Mouse (Mus musculus) CH12.LX (cell line): Measurements from ENCODE around the gene Sfxn1. TPM values are rescaled to one million over a fixed set of nuclear protein-coding genes. Genes with fewer than 3 reads are reported as not detected.

Source experiments
- DNase-seq: peaks from one replicate; pipeline ENCODE4 v3.0.0-alpha.2; 2013; ENCODE audit errors: extremely low read depth
- H3K27ac ChIP-seq: 2 replicates; pipeline ENCODE4 v1.5.1; 2012; ENCODE audit warnings: low read depth, mild to moderate bottlenecking, control low read depth, moderate library complexity; ENCODE audit not compliant: insufficient read depth
- H3K27me3 ChIP-seq: replicated peaks from 2 replicates; pipeline ENCODE3; 2012; ENCODE audit warnings: inconsistent platforms
- H3K36me3 ChIP-seq, 2 experiments: replicated peaks in 1 of 2; 2 replicates each; pipeline versions ENCODE3 to v1.6.1; 2012; ENCODE audit warnings: inconsistent platforms in 1 of 2, low read length in 1 of 2, mild to moderate bottlenecking in 1 of 2, mixed read lengths in 1 of 2, moderate library complexity in 1 of 2; ENCODE audit not compliant: control insufficient read depth in 1 of 2, insufficient read depth in 1 of 2
- H3K4me1 ChIP-seq, 2 experiments: 2 replicates each; pipeline ENCODE4 v1.6.1; 2012; ENCODE audit warnings: inconsistent platforms in 1 of 2, moderate library complexity in 1 of 2; ENCODE audit not compliant: insufficient read depth in 2 of 2, control insufficient read depth in 1 of 2
- H3K4me2 ChIP-seq: 2 replicates; pipeline ENCODE4 v1.6.1; 2012; ENCODE audit warnings: low read depth, mild to moderate bottlenecking, control low read depth; ENCODE audit not compliant: poor library complexity, insufficient read depth, severe bottlenecking
- H3K4me3 ChIP-seq, 3 experiments: fragments of 150-350 bp in 1 of 3; sonication (generic) in 1 of 3; replicated peaks in 1 of 3; 2 replicates each; pipeline versions ENCODE3 to v1.5.1; 2011 to 2012; ENCODE audit warnings: low read depth in 2 of 3, low read length in 2 of 3, mild to moderate bottlenecking in 2 of 3, moderate library complexity in 2 of 3, control low read depth in 1 of 3, improper control_type of control experiment in 1 of 3, inconsistent platforms in 1 of 3, mixed read lengths in 1 of 3; ENCODE audit not compliant: poor library complexity in 1 of 3
- H3K79me2 ChIP-seq: replicated peaks from 2 replicates; pipeline ENCODE4 v1.6.1; 2012; ENCODE audit warnings: mild to moderate bottlenecking, moderate library complexity; ENCODE audit not compliant: control insufficient read depth, poor library complexity, insufficient read depth, severe bottlenecking; ENCODE audit errors: extremely low read depth
- H3K9ac ChIP-seq: 2 replicates; pipeline ENCODE4 v1.6.1; 2012; ENCODE audit warnings: low read depth, mild to moderate bottlenecking, control low read depth, moderate library complexity; ENCODE audit not compliant: insufficient read depth
- H3K9me3 ChIP-seq: replicated peaks from 2 replicates; pipeline ENCODE3; 2012; ENCODE audit warnings: low read length, inconsistent platforms, mixed read lengths
- BHLHE40 ChIP-seq: IDR thresholded peaks from 2 replicates; pipeline ENCODE4 v1.6.1; 2011; ENCODE audit warnings: mild to moderate bottlenecking, low read depth, low read length, improper control_type of control experiment
- ELF1 ChIP-seq: IDR thresholded peaks from 2 replicates; pipeline ENCODE4 v1.6.1; 2014; ENCODE audit warnings: low read depth, mild to moderate bottlenecking, inconsistent platforms, low read length, improper control_type of control experiment
- EP300 ChIP-seq: IDR thresholded peaks from 2 replicates; pipeline ENCODE4 v1.6.1; 2011; ENCODE audit warnings: low read length, improper control_type of control experiment
- ETS1 ChIP-seq: conservative IDR thresholded peaks from 2 replicates; pipeline ENCODE4 v1.6.1; 2012; ENCODE audit warnings: low read depth, mild to moderate bottlenecking, inconsistent platforms, low read length, improper control_type of control experiment, moderate library complexity
- GABPA ChIP-seq: IDR thresholded peaks from 2 replicates; pipeline ENCODE4 v1.6.1; 2012; ENCODE audit warnings: low read depth, low read length, improper control_type of control experiment, inconsistent platforms; ENCODE audit not compliant: insufficient replicate concordance
- IRF4 ChIP-seq: IDR thresholded peaks from 2 replicates; pipeline ENCODE4 v1.6.1; 2014; ENCODE audit warnings: low read depth, mild to moderate bottlenecking, inconsistent platforms, low read length, improper control_type of control experiment
- JUN ChIP-seq: IDR thresholded peaks from 2 replicates; pipeline ENCODE4 v1.6.1; 2011; ENCODE audit warnings: low read depth, mild to moderate bottlenecking, low read length, improper control_type of control experiment, moderate library complexity; ENCODE audit not compliant: insufficient read depth
- JUND ChIP-seq: conservative IDR thresholded peaks from 2 replicates; pipeline ENCODE4 v1.6.1; 2011; ENCODE audit warnings: low read depth, low read length, improper control_type of control experiment
- KAT2A ChIP-seq: IDR thresholded peaks from 2 replicates; pipeline ENCODE4 v1.6.1; 2012; ENCODE audit warnings: low read length, improper control_type of control experiment, inconsistent platforms; ENCODE audit not compliant: insufficient replicate concordance
- MAX ChIP-seq: IDR thresholded peaks from 2 replicates; pipeline ENCODE4 v1.6.1; 2011; ENCODE audit warnings: low read length, improper control_type of control experiment
- MAZ ChIP-seq: IDR thresholded peaks from 2 replicates; pipeline ENCODE4 v1.6.1; 2012; ENCODE audit warnings: low read depth, mild to moderate bottlenecking, inconsistent platforms, low read length, improper control_type of control experiment, moderate library complexity
- MEF2A ChIP-seq: IDR thresholded peaks from 2 replicates; pipeline ENCODE4 v1.6.1; 2014; ENCODE audit warnings: low read depth, mild to moderate bottlenecking, inconsistent platforms, low read length, improper control_type of control experiment, borderline replicate concordance
- MXI1 ChIP-seq: IDR thresholded peaks from 2 replicates; pipeline ENCODE4 v1.6.1; 2011; ENCODE audit warnings: mild to moderate bottlenecking, low read depth, low read length, improper control_type of control experiment
- MYC ChIP-seq: IDR thresholded peaks from 2 replicates; pipeline ENCODE4 v1.6.1; 2011; ENCODE audit warnings: low read depth, mild to moderate bottlenecking, improper control_type of control experiment, low read length
- NELFE ChIP-seq: IDR thresholded peaks from 2 replicates; pipeline ENCODE4 v1.6.1; 2011; ENCODE audit warnings: low read depth, low read length, improper control_type of control experiment
- POLR2A ChIP-seq: IDR thresholded peaks from 2 replicates; pipeline ENCODE4 v1.6.1; 2011; ENCODE audit warnings: low read depth, mild to moderate bottlenecking, improper control_type of control experiment, low read length
- POLR2AphosphoS2 ChIP-seq: IDR thresholded peaks from 2 replicates; pipeline ENCODE4 v1.6.1; 2011; ENCODE audit warnings: low read depth, low read length, improper control_type of control experiment
- RCOR1 ChIP-seq: conservative IDR thresholded peaks from 2 replicates; pipeline ENCODE4 v1.6.1; 2012; ENCODE audit warnings: low read depth, mild to moderate bottlenecking, inconsistent platforms, low read length, improper control_type of control experiment
- SMC3 ChIP-seq: IDR thresholded peaks from 2 replicates; pipeline ENCODE4 v1.6.1; 2011; ENCODE audit warnings: low read depth, low read length, improper control_type of control experiment
- TBP ChIP-seq: conservative IDR thresholded peaks from 2 replicates; pipeline ENCODE4 v1.6.1; 2011; ENCODE audit warnings: low read depth, low read length, improper control_type of control experiment
- USF1 ChIP-seq: IDR thresholded peaks from 2 replicates; pipeline ENCODE4 v1.6.1; 2014; ENCODE audit warnings: low read depth, mild to moderate bottlenecking, inconsistent platforms, low read length, improper control_type of control experiment
- USF2 ChIP-seq: conservative IDR thresholded peaks from 2 replicates; pipeline ENCODE4 v1.6.1; 2011; ENCODE audit warnings: low read depth, low read length, improper control_type of control experiment
- ZKSCAN1 ChIP-seq: IDR thresholded peaks from 2 replicates; pipeline ENCODE4 v1.6.1; 2012; ENCODE audit warnings: low read depth, inconsistent platforms, low read length, improper control_type of control experiment, borderline replicate concordance
- ZNF384 ChIP-seq: IDR thresholded peaks from 2 replicates; pipeline ENCODE4 v1.6.1; 2012; ENCODE audit warnings: low read depth, low read length, improper control_type of control experiment, inconsistent platforms
- dilution Hi-C: fragments of 300-500 bp; cut with MboI; formaldehyde crosslinking; loops from 2 replicates; pipeline ENCODE4 v1.14.3; 2020; ENCODE audit warnings: low sequenced_read_pairs; ENCODE audit not compliant: extremely low pct_unique_long_range_greater_than_20kb, extremely low pct_ligation_motif_present
- in situ Hi-C: fragments of 300-500 bp; cut with MboI; formaldehyde crosslinking; loops from 3 replicates; pipeline ENCODE4 v1.14.3; 2019; ENCODE audit warnings: low sequenced_read_pairs, low pct_ligation_motif_present, low pct_unique_long_range_greater_than_20kb, mixed read lengths
- polyA plus RNA-seq: library from polyadenylated mRNA; unstranded; fragments of >175 nt; gene quantifications from 2 replicates; pipeline ENCODE4 v1.2.1, GENCODE M21; 2012; ENCODE audit warnings: low read depth; ENCODE audit not compliant: insufficient read length
- total RNA-seq, 2 experiments: library from RNA; depleted of rRNA; stranded (reverse); fragments of 300-350 nt in 1 of 2; fragments of >200 nt in 1 of 2; gene quantifications; 2 replicates each; pipeline ENCODE4 v1.2.3; 2012 to 2014

Sfxn1 gene
- total and polyA plus RNA-seq, 3 experiments: 71.7 to 147 (median 98.0) TPM

GRCm38 (mm10) chr13:54103271-54103670 is 31.6 kb downstream of the Sfxn1 start:
- dilution Hi-C loops: no loop called here
- Histone ChIP-seq H3K9me3 (no peaks in the 10 kb centered on the region), H3K4me3 (no peak overlapping the region), H3K4me2 (no peak overlapping the region), H3K4me1 (peaks cover 20 to 45% of the 10 kb centered on the region in 2 experiments), H3K27me3 (no peaks in the 10 kb centered on the region), H3K36me3 (peaks cover 55 to 90% of the 10 kb centered on the region in 2 experiments), H3K79me2 (no peaks in the 10 kb centered on the region), H3K27ac (peak overlapping the region; percentile 67), H3K9ac (no peak overlapping the region)
- TF ChIP-seq POLR2A (no peak), SMC3 (no peak), ZKSCAN1 (no peak), JUND (no peak), MAZ (no peak), RCOR1 (no peak), KAT2A (no peak), JUN (no peak), NELFE (no peak), MAX (no peak), GABPA (no peak), MXI1 (no peak), ZNF384 (no peak), USF2 (no peak), TBP (no peak)
- in situ Hi-C loops: no loop called here
- no peak for DNase-seq

- TF ChIP-seq POLR2AphosphoS2: no peak
- peak; percentile 99 for TF ChIP-seq BHLHE40
- TF ChIP-seq EP300: 0 out of 2 replicates have a peak, but pooled peaks have one; percentile 16
- TF ChIP-seq MAX: peak; percentile 77
- TF ChIP-seq USF1: peak; percentile 29; the same call in 1 of the 2 replicates
- peak; percentile 87 for TF ChIP-seq MYC
- peak; percentile 42; the same call in 1 of the 2 replicates for TF ChIP-seq USF2
- TF ChIP-seq IRF4: 0 out of 2 replicates have a peak, but pooled peaks have one; percentile 50
- no peak for TF ChIP-seq MEF2A
- peak; percentile 80 for TF ChIP-seq ETS1
- peak; percentile 32; the same call in 1 of the 2 replicates for TF ChIP-seq MXI1
- TF ChIP-seq ELF1: no peak
- Histone ChIP-seq H3K27ac (no peak overlapping the region; the same call in 1 of the 2 replicates), H3K4me3 (no peak overlapping the region), H3K9me3 (no peaks in the 10 kb centered on the region), H3K79me2 (no peaks in the 10 kb centered on the region), H3K36me3 (peaks cover 54 to 90% of the 10 kb centered on the region in 2 experiments), H3K4me2 (peak overlapping the region; percentile 52), H3K9ac (no peak overlapping the region), H3K27me3 (no peaks in the 10 kb centered on the region), H3K4me1 (peaks cover 20 to 43% of the 10 kb centered on the region in 2 experiments)
- DNase-seq: peak; percentile 72
- in situ Hi-C loops: no loop called here
- dilution Hi-C loops: no loop called here
Observed at GRCm38 (mm10) chr13:54103866-54104265, 32.2 kb downstream of the Sfxn1 start.
